Comparison of ENCODE assay signal across 16 mouse cellular contexts in the genomic region with DNA sequence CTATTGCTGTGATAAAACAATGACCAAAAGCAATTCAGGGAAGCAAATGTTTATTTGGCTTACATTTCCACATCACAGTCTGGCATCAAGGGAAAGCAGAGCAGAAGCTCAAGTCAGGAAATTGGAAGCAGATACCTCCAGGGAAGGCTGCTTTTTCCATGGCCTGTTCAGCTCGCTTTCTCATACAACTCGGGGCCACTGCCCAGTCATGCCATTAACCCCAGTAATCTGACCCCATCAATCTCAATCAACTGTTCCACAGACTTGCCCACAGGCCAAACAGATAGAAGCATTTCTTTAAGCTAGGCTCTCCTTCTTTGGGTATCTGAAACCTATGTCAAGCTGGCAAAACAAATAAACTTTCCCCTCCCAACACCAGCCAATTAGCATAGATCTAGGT. TPM values are rescaled to one million over a fixed set of nuclear protein-coding genes. Genes with fewer than 3 reads are reported as not detected.
"Had no signal": no experiment of that assay in that cellular context is flagged by ENCODE, and none has a peak within 500 bp of the region (broad histone marks: within the 10 kb centered on the region; RNA-seq: fewer than 3 reads in every experiment).

No protein-coding gene starts in this region.

- H3K4me3 ChIP-seq: layer of hippocampus, adult 2 months; limb, embryonic 13.5 days; midbrain, embryonic 13.5 days; stomach, embryonic 15.5 days had no signal

- H3K27me3 ChIP-seq: limb, embryonic 13.5 days; midbrain, embryonic 13.5 days; stomach, embryonic 15.5 days had no signal

- H3K4me1 ChIP-seq: limb, embryonic 13.5 days; midbrain, embryonic 13.5 days; stomach, embryonic 15.5 days had no signal

- H3K9me3 ChIP-seq: limb, embryonic 13.5 days; midbrain, embryonic 13.5 days; stomach, embryonic 15.5 days had no signal

- H3K36me3 ChIP-seq: limb, embryonic 13.5 days; midbrain, embryonic 13.5 days; stomach, embryonic 15.5 days had no signal

- H3K9ac ChIP-seq: limb, embryonic 13.5 days; liver, embryonic 14.5 days; midbrain, embryonic 13.5 days; stomach, embryonic 15.5 days had no signal

- DNase-seq: kidney, postnatal 4 days; lung, adult 18-20 months; right cerebral cortex, postnatal 14 days; thymus, postnatal 36 days had no signal

- ATAC-seq: midbrain, embryonic 13.5 days had no signal

- H3K27ac ChIP-seq: layer of hippocampus, adult 2 months; limb, embryonic 13.5 days; liver, embryonic 14.5 days; midbrain, embryonic 13.5 days; stomach, embryonic 15.5 days had no signal

- H3K4me2 ChIP-seq: limb, embryonic 13.5 days; midbrain, embryonic 13.5 days; stomach, embryonic 15.5 days had no signal

RNA-seq across cellular contexts. Expression of a gene that starts 55.7 kb away (rescaled TPM):
- polyA plus RNA-seq: kidney, embryonic 16.5 days; limb, embryonic 13.5 days; liver, adult 2 months; liver, embryonic 14.5 days; lung, embryonic 16.5 days; midbrain, embryonic 13.5 days; midbrain, postnatal 0 days; neural tube, embryonic 14.5 days; spleen, adult 2 months; stomach, embryonic 15.5 days; thymus, postnatal 0 days had no signal
